Mouse (Mus musculus) heart, adult 2 months (tissue): ENCODE data around the gene Akap8. TPM values are rescaled to one million over a fixed set of nuclear protein-coding genes. Genes with fewer than 3 reads are reported as not detected.
A peak's percentile ranks its signal among the peaks of the same experiment; 100 is the strongest.

ENCODE experiments used
- DNase-seq, 2 experiments: peaks; one replicate each; pipeline ENCODE4 v3.0.0; 2021
- H3K27ac ChIP-seq: fragments of 200-600 bp; 2 replicates; pipeline ENCODE4 v1.8.1; 2022
- H3K27me3 ChIP-seq: fragments of 200-500 bp; 2 replicates; pipeline ENCODE4 v1.6.1; 2012; ENCODE audit warnings: mild to moderate bottlenecking, low read length, inconsistent platforms, mixed read lengths; ENCODE audit not compliant: control insufficient read depth, insufficient read depth
- H3K36me3 ChIP-seq: fragments of 200-500 bp; 2 replicates; pipeline ENCODE4 v1.6.1; 2012; ENCODE audit warnings: low read length, inconsistent platforms; ENCODE audit not compliant: control insufficient read depth, insufficient read depth
- H3K4me1 ChIP-seq: fragments of 200-500 bp; 2 replicates; pipeline ENCODE4 v1.6.1; 2011; ENCODE audit warnings: low read length; ENCODE audit not compliant: control insufficient read depth, insufficient read depth
- H3K4me3 ChIP-seq: fragments of 200-600 bp; 2 replicates; pipeline ENCODE4 v1.8.1; 2022
- H3K79me2 ChIP-seq: fragments of 200-500 bp; replicated peaks from 2 replicates; pipeline ENCODE4 v1.6.1; 2012; ENCODE audit warnings: mild to moderate bottlenecking, inconsistent platforms, low read length, moderate library complexity, mixed read lengths; ENCODE audit not compliant: control insufficient read depth, insufficient read depth
- H3K9ac ChIP-seq: fragments of 200-500 bp; 2 replicates; pipeline ENCODE4 v1.6.1; 2012; ENCODE audit warnings: low read depth, mild to moderate bottlenecking, control low read depth, inconsistent platforms, low read length, mixed read lengths
- CTCF ChIP-seq: fragments of 200-600 bp; IDR thresholded peaks from 2 replicates; pipeline ENCODE4 v1.8.1; 2022; ENCODE audit warnings: antibody characterized with exemption, mild to moderate bottlenecking, moderate library complexity
- EP300 ChIP-seq: fragments of 200-500 bp; IDR thresholded peaks from 2 replicates; pipeline ENCODE4 v1.6.1; 2011; ENCODE audit warnings: low read depth, low read length, control low read depth; ENCODE audit not compliant: insufficient read depth
- POLR2A ChIP-seq: fragments of 200-500 bp; IDR thresholded peaks from 2 replicates; pipeline ENCODE4 v1.6.1; 2011; ENCODE audit warnings: mild to moderate bottlenecking, low read depth, low read length, control low read depth; ENCODE audit not compliant: insufficient read depth
- WGBS: fragments of 180-500 bp; shearing (Covaris S2); methylation state at CpG from one replicate; pipeline ENCODE4 v1.1.7; 2018; 5-methylcytosine and 5-hydroxymethylcytosine counted together
- intact Hi-C: fragments of 180-260 bp; cut with DNase I; formaldehyde crosslinking; loops from one replicate; pipeline ENCODE4 v1.15.1; 2025
- polyA plus RNA-seq: library from polyadenylated mRNA; depleted of rRNA; stranded (reverse); fragments of >200 nt; gene quantifications from 2 replicates; pipeline ENCODE4 v1.2.3, GENCODE M21; 2012
- total RNA-seq, 2 experiments: library from RNA; stranded (reverse); gene quantifications; 2 replicates each; pipeline ENCODE4 v1.2.3; 2021

Gene Akap8
- total and polyA plus RNA-seq, 3 experiments: 32.2 to 40.7 (median 38.9) TPM

DNA sequence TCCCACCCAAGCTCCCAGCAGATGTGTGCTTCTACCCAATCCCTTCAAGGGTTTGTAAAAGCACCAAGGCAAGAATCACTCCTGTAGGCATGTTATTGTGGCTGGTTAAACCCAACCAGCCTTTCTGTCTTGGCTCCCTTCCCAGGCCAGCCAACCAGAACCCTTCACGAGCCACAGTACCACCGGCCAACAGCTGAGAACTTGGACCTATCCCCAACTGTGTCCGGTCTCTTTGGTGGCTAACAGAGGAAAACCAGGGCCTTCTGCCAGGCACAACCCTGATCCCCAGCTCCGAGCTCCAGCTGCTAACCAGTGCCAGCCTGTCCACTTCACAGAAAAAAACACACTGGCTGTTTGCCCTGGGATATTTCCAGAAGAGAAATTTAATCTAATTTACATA, 32.7 kb upstream of the Akap8 start:
- Histone ChIP-seq H3K27ac (peak overlapping the region; percentile 36), H3K4me3 (no peak overlapping the region), H3K36me3 (no peaks in the 10 kb centered on the region; the same call in none of the 2 replicates), H3K9ac (no peak overlapping the region), H3K4me1 (peaks cover 3% of the 10 kb centered on the region; the same call in 1 of the 2 replicates), H3K27me3 (no peaks in the 10 kb centered on the region), H3K79me2 (0 out of 2 replicates have a peak, but pooled peaks cover 1% of the 10 kb centered on the region)
- TF ChIP-seq EP300 (peak; percentile 23; the same call in 1 of the 2 replicates), POLR2A (no peak)
- peak; percentile 61 to 82 for DNase-seq
- 43% methylated on average over 4 of the region's 4 CpGs for WGBS
- intact Hi-C loops: loop anchor here (5.0 kb wide), 1 partner anchor 34 kb away; the partner anchor contains the start of gene Wiz

- intact Hi-C loops: loop anchor here (5.0 kb wide), 1 partner anchor 36 kb away; the partner anchor contains the start of gene Wiz
- Histone ChIP-seq H3K79me2 (peaks cover 3% of the 10 kb centered on the region; the same call in 1 of the 2 replicates), H3K27me3 (no peaks in the 10 kb centered on the region), H3K27ac (no peak overlapping the region), H3K9ac (no peak overlapping the region), H3K4me1 (peaks cover 3% of the 10 kb centered on the region; the same call in 1 of the 2 replicates), H3K36me3 (peaks cover 5% of the 10 kb centered on the region), H3K4me3 (no peak overlapping the region)
- no peak for TF ChIP-seq CTCF
- TF ChIP-seq POLR2A: no peak
- no peak for TF ChIP-seq EP300
- DNase-seq: no peak
Observed at GRCm38 (mm10) chr17:32351726-32352125, 30.7 kb upstream of the Akap8 start.

DNA sequence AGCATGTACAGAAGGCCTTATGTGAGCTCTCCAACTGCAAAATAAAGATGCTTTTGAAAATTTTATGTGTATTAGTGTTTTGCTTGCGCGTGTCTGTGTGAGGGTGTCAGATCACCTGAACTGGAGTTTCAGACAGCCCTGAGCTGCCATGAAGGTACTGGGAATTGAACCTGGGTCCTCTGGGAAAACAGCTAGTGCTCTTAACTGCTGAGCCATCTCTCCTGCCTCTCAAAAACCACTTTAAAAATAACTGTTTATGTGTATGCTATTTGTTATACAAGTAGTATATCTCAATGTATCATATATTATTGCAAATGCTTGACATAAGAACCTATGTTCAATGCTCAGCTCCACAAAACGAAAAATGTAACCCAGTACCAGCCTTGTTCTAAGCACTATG, 30.2 kb upstream of the Akap8 start:
- peak overlapping the region; percentile 66; the same call in 1 of the 2 replicates for H3K27ac ChIP-seq
- no peaks in the 10 kb centered on the region for H3K27me3 ChIP-seq
- DNase-seq: no peak
- no peak for TF ChIP-seq EP300
- no peak for TF ChIP-seq POLR2A
- no peak for TF ChIP-seq CTCF
- H3K36me3 ChIP-seq: peaks cover 5% of the 10 kb centered on the region
- 66% methylated on average over 3 of the region's 3 CpGs for WGBS
- H3K4me3 ChIP-seq: no peak overlapping the region
- H3K4me1 ChIP-seq: peaks cover 3% of the 10 kb centered on the region; the same call in 1 of the 2 replicates
- peaks cover 3% of the 10 kb centered on the region; the same call in 1 of the 2 replicates for H3K79me2 ChIP-seq
- intact Hi-C loops: loop anchor here (5.0 kb wide), 1 partner anchor 36 kb away; the partner anchor contains the start of gene Wiz
- no peak overlapping the region for H3K9ac ChIP-seq

- under 1% methylated on average over 37 of the region's 37 CpGs for WGBS
- TF ChIP-seq POLR2A (peak; percentile 99), EP300 (no peak)
- intact Hi-C loops: loop anchor here (5.0 kb wide), 1 partner anchor 37 kb away; the partner anchor contains the start of gene Wiz
Observed at GRCm38 (mm10) chr17:32350382-32350983, 29.4 kb upstream of the Akap8 start, which contains the start of gene Akap8l. TSS of gene Akap8l (minus strand) at chr17:32350607.

DNA sequence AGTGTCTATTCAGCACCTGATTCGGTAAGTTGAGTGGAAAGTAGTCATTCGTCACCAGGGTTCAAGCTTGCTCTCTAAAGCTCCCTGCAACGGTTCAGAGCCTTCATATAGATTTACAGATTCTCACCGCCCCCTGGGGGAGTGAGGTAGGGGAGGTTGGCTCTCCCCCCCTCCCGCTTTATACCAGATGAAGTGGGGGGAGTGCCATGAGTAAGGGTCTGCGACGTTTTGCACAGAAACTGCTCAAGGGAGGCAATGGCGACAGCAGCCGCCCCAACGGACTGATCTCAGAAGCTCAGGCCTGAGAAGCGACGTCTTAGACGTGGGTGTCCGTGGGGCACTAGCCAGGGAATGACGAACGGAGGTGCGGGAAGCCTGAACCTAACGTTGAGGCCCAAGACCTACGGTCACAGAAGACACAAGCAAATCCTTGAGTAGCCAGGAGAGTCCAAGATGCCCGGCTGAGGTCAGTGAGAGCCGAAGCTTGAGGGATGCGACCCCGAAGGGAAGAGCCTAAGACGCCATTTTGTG, 28.9 kb upstream of the Akap8 start:
- no peak for DNase-seq
- no peak for TF ChIP-seq POLR2A
- no peak for TF ChIP-seq EP300
- H3K27me3 ChIP-seq: no peaks in the 10 kb centered on the region
- H3K27ac ChIP-seq: peak overlapping the region; percentile 96
- peaks cover 4% of the 10 kb centered on the region; the same call in 1 of the 2 replicates for H3K4me1 ChIP-seq
- peak overlapping the region; percentile 87 for H3K9ac ChIP-seq
- H3K4me3 ChIP-seq: peak overlapping the region; percentile 81
- peaks cover 3% of the 10 kb centered on the region; the same call in 1 of the 2 replicates for H3K79me2 ChIP-seq
- intact Hi-C loops: loop anchor here (2.0 to 5.0 kb wide), 4 partner anchors 13 to 145 kb away; partner anchors contain the start of gene Wiz
- under 1% methylated on average over 24 of the region's 24 CpGs for WGBS
- peaks cover 5% of the 10 kb centered on the region for H3K36me3 ChIP-seq

More at GRCm38 (mm10) chr17:32350382-32350983, 29.4 kb upstream of the Akap8 start, which contains the start of gene Akap8l:
- DNase-seq: peak; percentile 92 to 98
- Histone ChIP-seq H3K79me2 (peaks cover 3% of the 10 kb centered on the region; the same call in 1 of the 2 replicates), H3K4me3 (peak within 1 kb of the TSS; percentile 81), H3K27me3 (no peaks in the 10 kb centered on the region), H3K36me3 (peaks cover 5% of the 10 kb centered on the region), H3K9ac (peak within 1 kb of the TSS; percentile 87), H3K4me1 (peaks cover 3% of the 10 kb centered on the region; the same call in 1 of the 2 replicates), H3K27ac (peak within 1 kb of the TSS; percentile 96)
